Comparison of ENCODE assay signal across 24 mouse cellular contexts in genomic region chr9:97670666-97671065, GRCm38 (mm10).
"Had no signal": no experiment of that assay in that cellular context is flagged by ENCODE, and none has a peak within 500 bp of the region (broad histone marks: within the 10 kb centered on the region; RNA-seq: fewer than 3 reads in every experiment).

No protein-coding gene starts in this region.

- H3K9ac ChIP-seq: heart, embryonic 12.5 days; hindbrain, embryonic 12.5 days; hindbrain, embryonic 14.5 days; intestine, embryonic 15.5 days; limb, embryonic 12.5 days had no signal

- H3K27me3 ChIP-seq: heart, embryonic 12.5 days; intestine, embryonic 15.5 days; limb, embryonic 12.5 days had no signal

- H3K9me3 ChIP-seq: heart, embryonic 10.5 days; heart, embryonic 12.5 days; hindbrain, embryonic 10.5 days; hindbrain, embryonic 12.5 days; intestine, embryonic 15.5 days; limb, embryonic 10.5 days; limb, embryonic 12.5 days had no signal

- DNase-seq: gastrocnemius, adult 2 months; gastrocnemius, postnatal 10 days; gastrocnemius, postnatal 25 days; heart, postnatal 10 days; heart, postnatal 4 days; kidney, adult 18-20 months; kidney, adult 8-10 months; kidney, postnatal 10 days; kidney, postnatal 25 days; kidney, postnatal 4 days; liver had no signal

- H3K27ac ChIP-seq: gastrocnemius, adult 2 months; heart, embryonic 10.5 days; hindbrain, embryonic 10.5 days; hindbrain, embryonic 12.5 days; hindbrain, embryonic 14.5 days; intestine, embryonic 15.5 days; layer of hippocampus, adult 2 months; left cerebral cortex, adult 2 months; limb, embryonic 12.5 days had no signal

- H3K36me3 ChIP-seq: heart, embryonic 10.5 days; heart, embryonic 12.5 days; hindbrain, embryonic 10.5 days; hindbrain, embryonic 12.5 days; intestine, embryonic 15.5 days; limb, embryonic 10.5 days; limb, embryonic 12.5 days had no signal

- H3K4me3 ChIP-seq: gastrocnemius, adult 2 months; heart, embryonic 10.5 days; heart, embryonic 12.5 days; hindbrain, embryonic 10.5 days; hindbrain, embryonic 12.5 days; intestine, embryonic 15.5 days; layer of hippocampus, adult 2 months; left cerebral cortex, adult 2 months; limb, embryonic 10.5 days; limb, embryonic 12.5 days had no signal

- H3K4me2 ChIP-seq: heart, embryonic 12.5 days; hindbrain, embryonic 12.5 days; hindbrain, embryonic 14.5 days; intestine, embryonic 15.5 days; limb, embryonic 12.5 days had no signal

- ATAC-seq: hindbrain, embryonic 16.5 days; inflammation-experienced regulatory T-cells, adult 6 months; intestine, embryonic 15.5 days; intestine, postnatal 0 days had no signal

- H3K4me1 ChIP-seq: heart, embryonic 12.5 days; intestine, embryonic 15.5 days had no signal
